Mouse (Mus musculus) neural tube, embryonic 13.5 days (tissue): ENCODE data around the gene Igsf23. TPM values are rescaled to one million over a fixed set of nuclear protein-coding genes. Genes with fewer than 3 reads are reported as not detected.

Experiments
- ATAC-seq: fragments of 200-750 bp; cut with Nextera tagmentation; 2 replicates; pipeline ENCODE4 v1.8.0; 2017; ENCODE audit warnings: low read depth, mild to moderate bottlenecking, moderate TSS enrichment, moderate library complexity
- H3K27ac ChIP-seq: fragments of 300-500 bp; sonication (generic); replicated peaks from 2 replicates; pipeline ENCODE4 v1.5.1; 2015; ENCODE audit warnings: moderate library complexity, mild to moderate bottlenecking, inconsistent platforms
- H3K27me3 ChIP-seq: fragments of 300-500 bp; sonication (generic); 2 replicates; pipeline ENCODE4 v1.6.1; 2015; ENCODE audit warnings: mild to moderate bottlenecking, inconsistent platforms
- H3K36me3 ChIP-seq: fragments of 300-500 bp; sonication (generic); 2 replicates; pipeline ENCODE4 v1.6.1; 2015; ENCODE audit warnings: mild to moderate bottlenecking, inconsistent platforms
- H3K4me1 ChIP-seq: fragments of 300-500 bp; sonication (generic); replicated peaks from 2 replicates; pipeline ENCODE4 v1.6.1; 2015; ENCODE audit warnings: inconsistent platforms
- H3K4me2 ChIP-seq: fragments of 300-500 bp; sonication (generic); 2 replicates; pipeline ENCODE4 v1.6.1; 2015; ENCODE audit warnings: inconsistent platforms, mild to moderate bottlenecking, moderate library complexity
- H3K4me3 ChIP-seq: fragments of 300-500 bp; sonication (generic); 2 replicates; pipeline ENCODE4 v1.5.1; 2015; ENCODE audit warnings: mild to moderate bottlenecking, inconsistent platforms
- H3K9ac ChIP-seq: fragments of 300-500 bp; sonication (generic); 2 replicates; pipeline ENCODE4 v1.6.1; 2015; ENCODE audit warnings: moderate library complexity, mild to moderate bottlenecking, inconsistent platforms
- H3K9me3 ChIP-seq: fragments of 300-500 bp; sonication (generic); 2 replicates; pipeline ENCODE4 v1.6.1; 2016; ENCODE audit warnings: inconsistent platforms
- WGBS: fragments of 180-500 bp; shearing (Covaris S2); methylation state at CpG from one replicate; pipeline ENCODE4 v1.1.7; 2015; 5-methylcytosine and 5-hydroxymethylcytosine counted together
- polyA plus RNA-seq: library from polyadenylated mRNA; unstranded; fragments of >200 nt; fragmentation: Nextera tagmentation; extraction: Ambion mirVana; gene quantifications from 2 replicates; pipeline ENCODE4 v1.2.1, GENCODE M21; 2015

Igsf23 gene
- polyA plus RNA-seq, 1 experiment from 2014 or later: not detected

DNA sequence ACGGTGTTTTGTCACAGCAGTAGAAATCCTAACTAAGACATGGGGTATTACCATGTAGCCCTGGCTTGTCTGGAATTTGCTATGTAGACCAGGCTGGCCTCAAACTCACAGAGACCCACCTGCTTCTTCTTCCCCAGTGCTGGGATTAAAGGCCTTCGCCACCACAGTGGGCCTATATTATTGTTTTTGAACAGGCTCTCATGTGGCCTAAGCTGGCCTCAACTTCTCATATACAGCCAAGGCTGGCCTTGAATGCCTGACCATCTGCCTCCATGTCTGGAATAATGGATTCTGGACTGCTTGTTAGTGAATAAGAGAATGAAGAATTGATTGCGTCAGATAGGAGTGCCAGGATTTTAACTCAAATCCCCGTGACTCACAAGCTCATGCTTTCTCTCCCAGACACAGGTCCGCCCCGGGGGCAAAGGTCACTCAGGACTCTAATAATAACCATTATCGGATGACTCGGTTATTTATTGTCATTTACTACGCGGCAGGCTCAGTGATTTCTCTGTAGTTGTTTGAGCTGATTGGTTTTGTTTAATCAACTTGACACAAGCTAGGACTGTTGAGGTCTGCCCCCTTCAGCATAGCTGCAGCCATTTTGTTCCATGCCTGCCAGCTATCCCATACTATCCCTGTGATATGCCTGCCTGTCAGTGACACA is 1.9 kb upstream of the Igsf23 start:
- 60% methylated on average over 10 of the region's 10 CpGs for WGBS
- Histone ChIP-seq H3K4me2 (no peak overlapping the region), H3K9me3 (no peaks in the 10 kb centered on the region), H3K27me3 (no peaks in the 10 kb centered on the region), H3K9ac (no peak overlapping the region), H3K4me3 (no peak overlapping the region), H3K27ac (no peak overlapping the region), H3K36me3 (no peaks in the 10 kb centered on the region), H3K4me1 (no peaks in the 10 kb centered on the region)
- no peak for ATAC-seq

DNA sequence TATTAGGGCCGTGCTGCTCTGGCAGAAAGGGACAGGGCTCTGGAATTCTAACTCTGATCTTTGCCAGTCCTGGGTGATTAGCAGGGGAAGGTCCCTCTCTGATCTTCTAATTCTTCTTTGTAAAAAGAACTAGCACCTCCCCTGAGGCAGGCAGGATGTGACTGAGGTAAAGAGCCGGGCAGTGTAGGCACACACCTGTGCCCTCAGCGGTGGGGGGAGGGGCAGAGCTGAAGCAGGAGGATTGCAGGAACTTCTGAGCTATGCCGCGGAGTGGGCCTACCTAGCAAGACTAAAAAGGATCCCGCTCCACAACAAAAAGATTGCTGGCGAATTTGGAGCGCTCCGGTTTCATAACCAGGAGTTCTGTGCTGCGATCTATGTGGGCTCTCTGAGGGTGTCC is 560 bp downstream of the Igsf23 start:
- Histone ChIP-seq H3K27me3 (no peaks in the 10 kb centered on the region), H3K27ac (no peak overlapping the region), H3K36me3 (no peaks in the 10 kb centered on the region), H3K4me2 (no peak overlapping the region), H3K4me1 (no peaks in the 10 kb centered on the region), H3K9me3 (no peaks in the 10 kb centered on the region), H3K4me3 (no peak overlapping the region), H3K9ac (no peak overlapping the region)
- WGBS: 59% methylated on average over 10 of the region's 10 CpGs
- no peak for ATAC-seq

DNA sequence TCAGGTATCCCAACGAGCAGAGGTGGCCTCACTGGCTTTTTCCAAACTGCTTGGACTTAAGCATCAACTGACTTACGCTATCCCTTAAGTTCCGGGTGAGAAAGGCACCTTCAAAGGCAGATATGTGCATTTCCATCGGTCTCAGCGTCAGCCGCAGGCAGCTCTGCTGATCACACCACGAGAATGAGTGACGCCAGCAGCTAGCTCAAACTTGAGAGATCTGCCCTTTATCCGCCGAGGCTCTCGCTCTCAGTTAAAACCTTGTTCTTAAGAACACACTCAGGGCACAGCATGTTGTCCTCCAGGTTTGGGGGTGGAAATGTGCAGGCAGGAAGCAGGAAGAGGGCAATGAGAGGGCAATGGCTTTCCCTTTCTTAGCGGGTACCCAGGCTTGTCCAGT is 1.6 kb downstream of the Igsf23 start:
- Histone ChIP-seq H3K4me2 (no peak overlapping the region), H3K9ac (no peak overlapping the region), H3K4me1 (no peaks in the 10 kb centered on the region), H3K27ac (no peak overlapping the region), H3K27me3 (no peaks in the 10 kb centered on the region), H3K36me3 (no peaks in the 10 kb centered on the region), H3K9me3 (no peaks in the 10 kb centered on the region), H3K4me3 (no peak overlapping the region)
- ATAC-seq: no peak
- WGBS: 83% methylated on average over 12 of the region's 12 CpGs

DNA sequence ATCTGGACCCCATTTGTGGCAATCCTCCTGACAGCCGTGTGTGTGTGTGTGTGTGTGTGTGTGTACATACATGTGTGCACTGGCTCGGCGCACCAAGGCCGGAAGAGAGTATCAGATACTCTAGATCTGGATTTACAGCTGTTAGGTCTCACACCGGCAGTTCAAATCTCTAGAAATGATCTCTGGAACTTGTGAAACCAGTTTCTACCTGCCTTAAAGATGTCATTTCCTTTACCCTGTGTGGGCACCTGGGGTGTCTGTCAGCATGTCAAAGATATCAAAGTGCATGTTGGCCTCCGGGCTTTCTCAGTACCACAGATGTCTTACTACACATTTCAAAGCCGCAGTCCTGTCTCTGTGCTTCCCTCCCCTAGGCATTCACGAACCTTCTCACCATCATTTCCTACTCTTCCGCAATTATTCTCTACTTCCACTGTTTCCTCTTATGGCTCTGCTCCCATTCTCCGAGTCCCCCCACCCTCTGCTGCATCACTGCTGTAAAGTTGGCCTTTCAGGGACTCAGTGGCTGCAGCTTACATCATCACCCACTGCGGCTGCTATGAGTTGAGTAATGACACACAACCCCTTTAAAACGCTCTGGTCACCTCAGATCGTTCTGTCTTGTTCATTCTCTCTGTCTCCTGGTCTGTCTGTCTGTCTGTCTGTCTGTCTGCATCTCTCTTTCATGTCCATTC is 4.6 kb downstream of the Igsf23 start:
- no peak overlapping the region for H3K4me3 ChIP-seq
- no peak overlapping the region for H3K4me2 ChIP-seq
- H3K27me3 ChIP-seq: no peaks in the 10 kb centered on the region
- WGBS: 86% methylated on average over 13 of the region's 13 CpGs
- H3K27ac ChIP-seq: no peak overlapping the region
- no peaks in the 10 kb centered on the region for H3K9me3 ChIP-seq
- no peak overlapping the region for H3K9ac ChIP-seq
- ATAC-seq: no peak
- no peaks in the 10 kb centered on the region for H3K36me3 ChIP-seq
- no peaks in the 10 kb centered on the region for H3K4me1 ChIP-seq

DNA sequence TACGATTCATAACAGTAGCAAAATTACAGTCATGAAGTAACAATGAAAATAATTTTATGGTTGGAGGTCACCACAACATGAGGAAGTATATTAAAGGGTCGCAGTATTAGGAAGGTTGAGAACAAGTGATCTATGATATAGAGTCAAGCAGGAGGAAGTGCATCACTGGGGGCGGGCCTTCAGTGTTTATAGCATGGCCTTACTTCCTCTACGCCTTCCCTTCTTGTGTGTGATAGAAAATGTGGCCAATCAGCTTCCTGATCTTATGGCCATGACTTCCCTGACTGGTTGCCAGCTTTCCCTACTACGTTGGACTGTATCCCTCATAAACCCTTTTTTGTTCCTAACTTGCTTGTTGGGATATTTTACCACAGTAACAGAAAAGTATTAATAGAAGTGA is 5.4 kb downstream of the Igsf23 start:
- ATAC-seq: no peak
- Histone ChIP-seq H3K4me3 (no peak overlapping the region), H3K9me3 (no peaks in the 10 kb centered on the region), H3K27me3 (no peaks in the 10 kb centered on the region), H3K4me1 (no peaks in the 10 kb centered on the region), H3K4me2 (no peak overlapping the region), H3K27ac (no peak overlapping the region), H3K36me3 (no peaks in the 10 kb centered on the region), H3K9ac (no peak overlapping the region)
- WGBS: 87% methylated on average over 5 of the region's 5 CpGs

DNA sequence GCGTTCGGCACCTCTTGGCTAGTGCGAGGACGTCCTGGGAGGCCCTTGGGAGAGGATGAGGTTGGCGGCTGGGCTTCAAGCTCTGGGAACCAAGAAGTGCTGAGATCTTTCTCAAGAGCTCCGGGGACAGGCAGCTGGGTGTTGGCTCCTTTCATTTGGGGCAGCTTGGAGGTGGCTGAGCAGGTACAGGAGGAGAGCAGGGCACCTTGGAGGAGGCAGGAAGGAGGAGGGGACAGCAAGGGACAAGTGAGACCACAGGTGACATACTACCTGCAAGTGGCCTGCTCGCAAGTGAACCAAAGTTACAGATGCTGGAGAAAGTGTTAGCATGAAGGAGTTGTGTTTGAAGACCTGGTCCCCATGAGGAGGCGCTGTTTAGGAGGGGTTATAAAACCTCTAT is 5.8 kb downstream of the Igsf23 start:
- Histone ChIP-seq H3K27me3 (no peaks in the 10 kb centered on the region), H3K36me3 (no peaks in the 10 kb centered on the region), H3K4me2 (no peak overlapping the region), H3K27ac (no peak overlapping the region), H3K4me1 (no peaks in the 10 kb centered on the region), H3K4me3 (no peak overlapping the region), H3K9me3 (no peaks in the 10 kb centered on the region), H3K9ac (no peak overlapping the region)
- no peak for ATAC-seq
- WGBS: 90% methylated on average over 8 of the region's 8 CpGs

DNA sequence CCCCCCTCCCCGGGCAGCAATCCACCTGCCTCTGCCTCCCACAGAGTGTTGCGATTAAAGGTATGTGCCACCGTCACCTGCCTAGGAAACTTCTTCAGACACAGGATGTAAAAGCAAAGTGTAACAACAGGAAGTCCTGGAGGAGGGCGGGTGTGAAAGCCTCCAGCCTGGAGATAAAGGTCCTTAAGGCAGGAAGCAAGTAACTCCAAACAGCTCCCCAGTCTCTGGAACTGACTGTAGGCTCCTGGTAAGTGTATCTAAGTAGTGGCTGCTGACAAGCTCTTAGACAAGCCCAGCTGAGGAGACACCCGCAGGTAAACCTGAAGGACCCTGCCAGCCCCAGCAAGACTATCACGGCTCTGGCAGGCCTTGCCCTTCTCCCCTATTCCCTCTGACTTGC is 10.3 kb downstream of the Igsf23 start:
- no peaks in the 10 kb centered on the region for H3K36me3 ChIP-seq
- H3K9ac ChIP-seq: no peak overlapping the region
- H3K27ac ChIP-seq: no peak overlapping the region
- H3K4me1 ChIP-seq: no peaks in the 10 kb centered on the region
- no peak overlapping the region for H3K4me2 ChIP-seq
- no peaks in the 10 kb centered on the region for H3K9me3 ChIP-seq
- ATAC-seq: no peak
- H3K27me3 ChIP-seq: no peaks in the 10 kb centered on the region
- no peak overlapping the region for H3K4me3 ChIP-seq
- WGBS: 42% methylated on average over 5 of the region's 6 CpGs

DNA sequence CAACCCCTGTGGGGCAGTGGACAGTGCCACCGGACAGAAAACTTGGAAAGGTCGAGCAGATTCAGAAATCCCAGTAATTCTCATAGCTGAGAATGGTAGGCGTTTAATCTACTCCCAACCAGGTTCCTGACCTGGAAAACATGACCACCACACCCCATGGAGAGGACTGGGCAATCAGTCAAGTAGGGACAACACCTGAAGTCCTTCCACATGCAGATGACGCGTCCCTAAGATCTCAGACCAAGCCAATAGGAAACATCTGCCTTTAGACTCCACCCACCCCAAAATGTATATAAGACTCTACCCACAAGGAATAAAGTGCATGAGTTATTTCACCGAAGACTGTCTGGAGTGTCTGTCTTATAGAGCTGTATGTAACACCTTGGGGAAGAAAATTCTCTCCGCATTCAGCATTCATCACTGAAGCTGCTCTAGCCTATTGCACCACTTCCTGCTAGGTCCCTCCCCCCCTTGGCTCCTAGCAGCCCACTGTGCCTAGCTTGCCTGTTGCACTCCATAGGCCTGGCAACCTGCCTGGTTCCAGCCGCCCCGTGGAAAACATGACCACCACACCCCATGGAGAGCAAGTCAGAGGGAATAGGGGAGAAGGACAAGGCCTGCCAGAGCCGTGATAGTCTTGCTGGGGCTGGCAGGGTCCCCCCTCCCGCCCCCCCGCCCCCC is 10.9 kb downstream of the Igsf23 start:
- ATAC-seq: no peak
- no peak overlapping the region for H3K27ac ChIP-seq
- H3K4me3 ChIP-seq: no peak overlapping the region
- H3K9me3 ChIP-seq: no peaks in the 10 kb centered on the region
- no peaks in the 10 kb centered on the region for H3K36me3 ChIP-seq
- H3K4me1 ChIP-seq: no peaks in the 10 kb centered on the region
- no peaks in the 10 kb centered on the region for H3K27me3 ChIP-seq
- no peak overlapping the region for H3K9ac ChIP-seq
- H3K4me2 ChIP-seq: no peak overlapping the region
- WGBS: 69% methylated on average over 10 of the region's 12 CpGs

DNA sequence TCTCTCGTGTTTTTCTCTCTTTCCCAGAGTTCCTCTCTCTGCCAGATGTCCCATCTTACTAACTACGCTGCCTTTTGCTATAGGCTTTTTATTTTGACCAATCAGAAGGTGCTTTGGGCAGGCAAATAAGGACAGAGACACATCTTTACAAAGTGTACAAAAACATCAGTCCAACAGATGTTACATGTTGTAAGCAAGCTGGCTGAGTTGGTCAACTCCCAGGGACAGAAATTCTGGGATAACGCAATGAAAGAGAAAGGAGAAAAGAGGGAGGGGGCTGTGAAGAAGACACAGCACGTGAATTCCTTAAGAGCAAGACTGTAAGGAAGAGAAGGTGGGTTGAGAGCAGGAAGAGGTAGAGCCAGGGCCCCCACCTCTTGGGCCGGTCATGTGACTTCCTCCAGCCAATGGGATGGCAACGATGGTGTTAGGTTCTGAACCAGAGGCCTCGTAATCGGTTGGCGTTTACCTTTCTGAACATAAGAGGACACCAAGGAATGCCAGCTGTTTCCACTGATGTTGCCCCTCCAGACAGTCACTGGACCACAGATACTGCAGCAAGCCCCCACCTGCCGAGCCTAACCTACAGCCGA is 13.2 kb downstream of the Igsf23 start:
- no peak overlapping the region for H3K27ac ChIP-seq
- H3K9ac ChIP-seq: no peak overlapping the region
- H3K4me1 ChIP-seq: 0 out of 2 replicates have a peak, but pooled peaks cover 7% of the 10 kb centered on the region
- no peak overlapping the region for H3K4me2 ChIP-seq
- H3K36me3 ChIP-seq: no peaks in the 10 kb centered on the region
- WGBS: 84% methylated on average over 11 of the region's 11 CpGs
- ATAC-seq: no peak
- H3K4me3 ChIP-seq: no peak overlapping the region
- H3K9me3 ChIP-seq: no peaks in the 10 kb centered on the region
- no peaks in the 10 kb centered on the region for H3K27me3 ChIP-seq

DNA sequence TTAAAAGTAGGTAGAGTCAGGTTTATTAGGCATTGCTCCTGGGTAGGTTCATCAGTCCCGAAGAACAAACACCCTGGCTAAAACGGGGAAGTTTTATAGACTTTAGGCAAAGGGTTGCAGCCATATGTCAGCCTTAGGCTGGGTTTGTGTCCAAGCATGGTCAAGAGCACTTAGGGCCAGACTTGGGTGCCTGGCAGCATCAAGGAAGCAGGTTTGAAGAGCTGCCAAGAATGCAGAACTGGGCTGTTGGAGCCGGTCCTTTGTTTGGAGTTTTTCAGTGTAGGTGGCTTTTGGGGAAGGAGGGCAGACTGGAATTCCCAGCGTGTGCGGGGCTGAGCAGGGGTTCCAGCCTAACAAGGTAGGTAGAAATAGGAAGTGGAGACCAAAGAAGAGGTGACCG is 14.6 kb downstream of the Igsf23 start:
- Histone ChIP-seq H3K4me1 (0 out of 2 replicates have a peak, but pooled peaks cover 7% of the 10 kb centered on the region), H3K9me3 (no peaks in the 10 kb centered on the region), H3K27ac (no peak overlapping the region), H3K4me3 (no peak overlapping the region), H3K27me3 (0 out of 2 replicates have a peak, but pooled peaks cover 3% of the 10 kb centered on the region), H3K9ac (no peak overlapping the region), H3K4me2 (no peak overlapping the region), H3K36me3 (no peaks in the 10 kb centered on the region)
- no peak for ATAC-seq
- 80% methylated on average over 6 of the region's 6 CpGs for WGBS

DNA sequence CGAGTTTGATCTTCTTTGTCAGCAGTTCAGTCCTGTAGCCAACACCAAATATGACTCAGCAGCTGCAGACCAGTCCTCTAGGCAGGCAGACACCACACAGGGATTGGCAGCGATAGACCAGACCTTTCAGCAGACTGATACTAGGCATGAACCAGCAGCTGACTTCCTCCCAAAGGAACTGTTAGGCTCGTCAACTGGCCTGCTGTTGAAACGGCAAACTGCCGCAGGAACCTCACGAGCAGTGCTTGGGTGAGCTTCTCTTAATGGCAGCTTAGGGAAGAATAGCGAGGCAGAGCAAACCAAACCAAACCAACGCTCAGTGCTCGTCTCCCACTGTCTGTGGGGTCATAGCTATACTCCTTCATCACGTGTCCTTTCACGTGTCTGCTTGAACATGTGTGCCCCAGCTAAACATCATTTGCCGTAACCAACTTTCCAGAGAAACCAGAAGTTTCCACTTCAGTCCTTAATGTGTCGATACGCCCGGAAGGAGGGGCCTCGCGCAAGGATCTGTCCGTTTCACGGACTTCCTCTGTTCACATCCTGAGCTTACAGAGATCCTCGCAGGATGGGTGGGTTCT is 15.3 kb downstream of the Igsf23 start:
- Histone ChIP-seq H3K9ac (no peak overlapping the region), H3K4me2 (no peak overlapping the region), H3K36me3 (no peaks in the 10 kb centered on the region), H3K27ac (no peak overlapping the region), H3K4me3 (no peak overlapping the region), H3K4me1 (0 out of 2 replicates have a peak, but pooled peaks cover 7% of the 10 kb centered on the region), H3K27me3 (0 out of 2 replicates have a peak, but pooled peaks cover 3% of the 10 kb centered on the region), H3K9me3 (no peaks in the 10 kb centered on the region)
- no peak for ATAC-seq
- WGBS: 82% methylated on average over 20 of the region's 20 CpGs
